Mouse (Mus musculus) thymus, postnatal 14 days (tissue): Measurements from ENCODE around the gene Akap5.
A peak's percentile ranks its signal among the peaks of the same experiment; 100 is the strongest.

Experiments
- DNase-seq: peaks from one replicate; pipeline ENCODE4 v3.0.0; 2021

Akap5 gene

GRCm38 (mm10) chr12:76369206-76369977, 44.7 kb downstream of the Akap5 start, which contains the start of gene Zbtb25:
TSS of gene Zbtb25 (minus strand) at chr12:76369602.
- peak; percentile 78 for DNase-seq

- peak; percentile 88 for DNase-seq
Measured at GRCm38 (mm10) chr12:76369978-76370830, 45.5 kb downstream of the Akap5 start, which contains the start of gene Zbtb1. TSS of gene Zbtb1 (plus strand) at chr12:76370266.

GRCm38 (mm10) chr12:76370831-76371571, 46.3 kb downstream of the Akap5 start:
- DNase-seq, result peak; percentile 84

- no peak for DNase-seq
Measured at GRCm38 (mm10) chr12:76372046-76372445, 47.4 kb downstream of the Akap5 start.

- peak; percentile 62 for DNase-seq
Measured at GRCm38 (mm10) chr12:76372881-76373818, 48.5 kb downstream of the Akap5 start.

- DNase-seq, result no peak
Measured at GRCm38 (mm10) chr12:76373991-76374390, 49.3 kb downstream of the Akap5 start.

GRCm38 (mm10) chr12:76374911-76375310, 50.2 kb downstream of the Akap5 start:
- no peak for DNase-seq

GRCm38 (mm10) chr12:76375506-76375905, 50.8 kb downstream of the Akap5 start:
- DNase-seq, result no peak

GRCm38 (mm10) chr12:76376649-76377048, 52.0 kb downstream of the Akap5 start:
- DNase-seq, result peak; percentile 70

- no peak for DNase-seq
Measured at GRCm38 (mm10) chr12:76377059-76377458, 52.4 kb downstream of the Akap5 start.

GRCm38 (mm10) chr12:76377726-76378125, 53.0 kb downstream of the Akap5 start:
- DNase-seq, result no peak

GRCm38 (mm10) chr12:76378556-76378955, 53.9 kb downstream of the Akap5 start:
- no peak for DNase-seq

- no peak for DNase-seq
Measured at GRCm38 (mm10) chr12:76380151-76380550, 55.5 kb downstream of the Akap5 start.
